ENCODE assay signal across 30 mouse cellular contexts in genomic region chr5:24244211-24244610, GRCm38 (mm10).
"Had no signal": no experiment of that assay in that cellular context is flagged by ENCODE, and none has a peak within 500 bp of the region (broad histone marks: within the 10 kb centered on the region; RNA-seq: fewer than 3 reads in every experiment).

No protein-coding gene starts in this region.

- ATAC-seq: liver, embryonic 12.5 days; liver, postnatal 0 days; lung, postnatal 0 days; midbrain, embryonic 13.5 days; midbrain, embryonic 15.5 days; midbrain, embryonic 16.5 days had no signal

- H3K4me3 ChIP-seq: limb, embryonic 10.5 days; limb, embryonic 12.5 days; limb, embryonic 13.5 days; limb, embryonic 15.5 days; liver, embryonic 12.5 days; liver, embryonic 13.5 days; liver, embryonic 15.5 days; lung, embryonic 15.5 days; megakaryocyte, embryonic 14.5 days; midbrain, embryonic 10.5 days; midbrain, embryonic 12.5 days; midbrain, embryonic 13.5 days; midbrain, embryonic 15.5 days; myocyte had no signal

- H3K27me3 ChIP-seq: limb, embryonic 12.5 days; limb, embryonic 13.5 days; limb, embryonic 15.5 days; liver, embryonic 12.5 days; liver, embryonic 13.5 days; liver, embryonic 15.5 days; lung, embryonic 15.5 days; midbrain, embryonic 12.5 days; midbrain, embryonic 13.5 days; midbrain, embryonic 15.5 days had no signal

- H3K27ac ChIP-seq: limb, embryonic 10.5 days; limb, embryonic 12.5 days; limb, embryonic 13.5 days; limb, embryonic 15.5 days; liver, embryonic 12.5 days; liver, embryonic 13.5 days; liver, embryonic 14.5 days; liver, embryonic 15.5 days; lung, embryonic 15.5 days; macrophage; midbrain, embryonic 10.5 days; midbrain, embryonic 12.5 days; midbrain, embryonic 13.5 days; midbrain, embryonic 15.5 days had no signal

- DNase-seq: left cerebral cortex, postnatal 4 days; liver; liver, embryonic 13.5 days; liver, postnatal 0 days; lung, adult 2 months; lung, embryonic 14.5 days; lung, postnatal 10 days; lung, postnatal 14 days; lung, postnatal 36 days; lung, postnatal 4 days; midbrain, embryonic 14.5 days had no signal

- H3K9ac ChIP-seq: limb, embryonic 12.5 days; limb, embryonic 13.5 days; limb, embryonic 15.5 days; liver, embryonic 12.5 days; liver, embryonic 13.5 days; liver, embryonic 14.5 days; liver, embryonic 15.5 days; liver, postnatal 0 days; lung, embryonic 14.5 days; lung, embryonic 15.5 days; midbrain, embryonic 12.5 days; midbrain, embryonic 13.5 days; midbrain, embryonic 15.5 days had no signal

- H3K4me1 ChIP-seq: limb, embryonic 10.5 days; limb, embryonic 12.5 days; limb, embryonic 13.5 days; limb, embryonic 15.5 days; liver, embryonic 12.5 days; liver, embryonic 13.5 days; liver, embryonic 15.5 days; lung, embryonic 15.5 days; midbrain, embryonic 10.5 days; midbrain, embryonic 12.5 days; midbrain, embryonic 13.5 days; midbrain, embryonic 15.5 days had no signal

- H3K4me2 ChIP-seq: limb, embryonic 12.5 days; limb, embryonic 13.5 days; limb, embryonic 15.5 days; liver, embryonic 11.5 days; liver, embryonic 12.5 days; liver, embryonic 13.5 days; liver, embryonic 15.5 days; lung, embryonic 14.5 days; lung, embryonic 15.5 days; midbrain, embryonic 11.5 days; midbrain, embryonic 12.5 days; midbrain, embryonic 13.5 days; midbrain, embryonic 15.5 days had no signal

- H3K36me3 ChIP-seq: limb, embryonic 10.5 days; limb, embryonic 12.5 days; limb, embryonic 13.5 days; limb, embryonic 15.5 days; liver, embryonic 12.5 days; liver, embryonic 13.5 days; liver, embryonic 15.5 days; lung, embryonic 15.5 days; midbrain, embryonic 10.5 days; midbrain, embryonic 12.5 days; midbrain, embryonic 13.5 days; midbrain, embryonic 15.5 days had no signal

- H3K9me3 ChIP-seq: limb, embryonic 10.5 days; limb, embryonic 12.5 days; limb, embryonic 13.5 days; limb, embryonic 15.5 days; liver, embryonic 12.5 days; liver, embryonic 13.5 days; liver, embryonic 15.5 days; lung, embryonic 15.5 days; midbrain, embryonic 10.5 days; midbrain, embryonic 12.5 days; midbrain, embryonic 13.5 days; midbrain, embryonic 15.5 days had no signal
